Mouse (Mus musculus): ENCODE results near the gene Armc12. TPM values are rescaled to one million over a fixed set of nuclear protein-coding genes. Genes with fewer than 3 reads are reported as not detected.
A peak's percentile ranks its signal among the peaks of the same experiment; 100 is the strongest.

Gene Armc12
- polyA plus RNA-seq (2012; rRNA removed), result 0.05 and 0.09 TPM in 2 replicates

- TF ChIP-seq POLR2A (IDR thresholded peaks at IDR 0.05; ENCODE audit: borderline replicate concordance, extremely low read depth, insufficient read depth, insufficient read length, poor library complexity, severe bottlenecking) (no peak), CTCF (IDR thresholded peaks at IDR 0.05; ENCODE audit: borderline replicate concordance, extremely low read depth, insufficient read depth, insufficient read length) (no peak)
- DNase-seq (ENCODE audit: low read depth), result no peak
These were observed at the start of gene Armc12 for GRCm38 (mm10) chr17:28530506-28530905. Gene Armc12 (plus strand): TSS chr17:28530806.

DNA sequence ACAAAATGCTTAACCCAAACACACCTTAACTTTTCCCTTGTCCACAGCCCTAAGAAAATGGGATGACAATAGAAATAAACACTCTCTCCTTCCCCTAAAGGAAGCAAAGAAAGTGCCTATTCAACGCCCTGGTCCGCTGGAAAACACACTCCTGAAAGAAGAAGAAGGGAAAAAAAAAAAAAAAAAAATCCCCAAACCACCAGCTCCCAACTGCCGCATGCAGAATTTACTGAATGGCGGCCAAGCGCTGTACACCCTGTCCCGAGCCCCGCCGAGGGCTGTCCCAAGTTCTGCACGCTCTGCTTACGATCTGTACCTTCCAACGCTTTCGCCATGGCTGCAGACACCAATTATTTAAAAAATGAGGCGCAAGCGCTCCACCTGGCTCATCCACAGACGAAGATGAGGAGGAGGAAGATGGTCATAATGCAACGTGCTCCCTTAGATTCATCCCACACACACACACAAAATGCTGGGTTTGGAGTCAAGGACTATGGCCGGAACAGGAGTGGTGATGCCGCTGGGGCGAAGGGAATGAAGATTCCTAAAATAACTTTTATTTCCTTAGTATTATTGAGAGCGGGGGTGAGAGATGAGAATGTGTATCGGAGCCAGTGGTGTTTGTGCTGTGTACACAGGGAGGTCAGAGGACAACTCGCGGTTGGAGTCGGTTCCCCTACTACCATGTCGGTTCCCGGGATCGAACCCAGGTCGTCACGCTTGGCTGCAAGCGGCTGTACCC is 45.7 kb upstream of the Armc12 start:
- peak; percentile 56 for DNase-seq (ENCODE audit: low read depth)
- TF ChIP-seq CTCF (IDR thresholded peaks at IDR 0.05; ENCODE audit: borderline replicate concordance, extremely low read depth, insufficient read depth, insufficient read length) (no peak), POLR2A (IDR thresholded peaks at IDR 0.05; ENCODE audit: borderline replicate concordance, extremely low read depth, insufficient read depth, insufficient read length, poor library complexity, severe bottlenecking) (no peak)

DNA sequence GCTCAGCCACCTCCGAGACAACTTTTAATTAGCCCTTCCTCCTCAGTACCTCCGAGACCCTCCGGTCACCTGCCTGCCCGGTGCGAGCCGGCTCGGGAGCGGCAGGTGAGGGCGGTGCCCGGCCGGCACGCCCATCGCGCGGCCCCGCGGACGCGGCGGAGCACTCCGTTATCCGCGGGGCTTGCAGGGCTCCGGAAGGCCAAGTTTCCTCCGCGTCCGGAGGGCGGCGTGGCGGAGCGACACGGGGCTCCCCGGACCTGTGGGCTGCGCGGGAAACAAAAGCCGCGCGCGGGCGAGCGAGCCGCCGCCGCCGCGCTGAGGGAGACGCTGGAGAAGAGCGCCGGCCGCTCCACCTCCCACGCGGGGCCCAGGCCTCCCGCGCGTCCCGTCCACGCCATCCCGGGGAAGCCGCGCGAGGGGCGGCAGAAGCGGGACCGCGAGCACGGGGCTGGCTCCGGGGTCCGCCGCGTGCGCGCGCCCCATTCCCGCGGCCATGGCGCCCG is 45.1 kb upstream of the Armc12 start:
- TF ChIP-seq POLR2A (IDR thresholded peaks at IDR 0.05; ENCODE audit: borderline replicate concordance, extremely low read depth, insufficient read depth, insufficient read length, poor library complexity, severe bottlenecking) (no peak), CTCF (IDR thresholded peaks at IDR 0.05; ENCODE audit: borderline replicate concordance, extremely low read depth, insufficient read depth, insufficient read length) (no peak)

DNA sequence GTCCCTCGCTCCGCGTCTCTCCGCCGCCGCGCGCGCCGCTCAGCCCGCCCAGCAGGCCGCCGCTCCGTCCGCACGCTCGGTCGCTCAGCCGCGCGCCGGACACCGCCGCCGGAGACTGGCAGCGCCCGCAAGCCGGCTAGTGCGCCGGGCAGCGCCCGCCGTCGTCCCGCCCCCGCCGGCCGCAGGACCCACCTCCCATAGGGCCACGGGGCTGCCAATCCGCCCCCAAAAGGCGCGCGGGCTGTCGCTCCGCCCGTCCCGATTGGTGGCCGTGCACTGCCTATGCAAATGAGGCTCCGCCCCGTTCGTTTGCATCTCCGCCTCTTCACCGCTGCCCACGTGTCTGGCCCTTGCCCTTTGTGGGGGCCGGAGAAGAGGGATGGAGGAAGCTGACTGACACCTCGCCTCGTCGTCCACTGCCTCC is 44.6 kb upstream of the Armc12 start:
- TF ChIP-seq POLR2A (IDR thresholded peaks at IDR 0.05; ENCODE audit: borderline replicate concordance, extremely low read depth, insufficient read depth, insufficient read length, poor library complexity, severe bottlenecking) (peak; percentile 97), CTCF (IDR thresholded peaks at IDR 0.05; ENCODE audit: borderline replicate concordance, extremely low read depth, insufficient read depth, insufficient read length) (no peak)
- DNase-seq (ENCODE audit: low read depth), result peak; percentile 98

More for the DNA sequence above, 45.1 kb upstream of the Armc12 start:
- DNase-seq (ENCODE audit: low read depth), result peak; percentile 65

DNA sequence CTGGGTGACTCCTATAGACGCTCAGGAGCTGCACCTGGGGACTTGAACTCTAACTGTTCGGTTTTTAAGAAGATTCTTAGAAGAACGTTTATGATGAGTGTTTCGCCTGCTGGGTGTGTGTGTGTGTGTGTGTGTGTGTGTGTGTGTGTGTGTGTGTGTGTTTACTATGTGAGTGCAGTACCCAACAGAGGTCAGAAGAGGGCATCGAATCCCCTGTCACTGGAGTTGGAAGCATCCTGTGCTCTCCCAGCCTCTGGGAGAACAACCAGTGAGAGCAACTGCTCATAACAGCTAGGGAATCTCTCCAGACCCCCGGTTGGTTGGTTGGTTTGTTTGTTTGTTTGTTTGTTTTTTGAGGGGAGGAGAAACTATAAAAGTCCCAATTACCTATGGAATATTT is 43.9 kb upstream of the Armc12 start:
- TF ChIP-seq POLR2A (IDR thresholded peaks at IDR 0.05; ENCODE audit: borderline replicate concordance, extremely low read depth, insufficient read depth, insufficient read length, poor library complexity, severe bottlenecking) (no peak), CTCF (IDR thresholded peaks at IDR 0.05; ENCODE audit: borderline replicate concordance, extremely low read depth, insufficient read depth, insufficient read length) (no peak)
- DNase-seq (ENCODE audit: low read depth), result no peak

- TF ChIP-seq CTCF (IDR thresholded peaks at IDR 0.05; ENCODE audit: borderline replicate concordance, extremely low read depth, insufficient read depth, insufficient read length) (no peak), POLR2A (IDR thresholded peaks at IDR 0.05; ENCODE audit: borderline replicate concordance, extremely low read depth, insufficient read depth, insufficient read length, poor library complexity, severe bottlenecking) (no peak)
- no peak for DNase-seq (ENCODE audit: low read depth)
These were observed 42.9 kb upstream of the Armc12 start for GRCm38 (mm10) chr17:28487584-28488257.

DNA sequence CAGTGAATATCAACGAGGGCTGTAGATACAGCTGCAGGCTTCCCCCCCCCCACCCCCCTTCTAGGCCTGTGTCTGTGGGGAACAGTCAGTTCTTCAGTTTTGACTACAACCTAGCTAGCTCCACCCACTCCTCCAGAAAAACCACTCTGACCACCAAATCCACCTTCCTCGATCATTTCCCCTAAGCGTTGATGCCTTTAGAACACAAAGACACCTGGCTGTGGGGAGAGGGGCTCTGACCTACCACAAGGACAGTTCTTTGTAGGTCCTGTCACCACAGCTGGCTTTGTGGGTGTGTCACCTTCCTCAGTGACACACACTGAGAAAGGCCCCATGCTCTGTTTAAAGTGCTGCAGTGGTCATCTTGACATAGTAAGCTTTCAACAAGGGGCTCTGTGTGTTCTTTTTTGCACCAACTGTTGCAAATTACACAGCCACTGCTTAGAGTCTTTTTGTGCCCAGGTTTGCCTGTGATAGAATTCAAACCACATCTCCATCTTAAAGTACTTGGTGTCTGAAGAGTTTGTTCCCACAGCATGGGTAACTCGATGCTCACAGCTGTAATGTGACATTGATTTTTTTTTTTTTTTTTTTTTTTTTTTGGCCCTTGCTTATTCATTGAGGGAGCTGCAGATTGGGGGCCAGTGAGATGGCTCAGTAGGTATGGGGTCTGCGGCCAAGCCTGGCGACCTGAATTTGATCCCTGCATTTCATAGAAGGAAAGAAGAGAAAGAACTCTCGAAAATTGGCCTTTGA is 42.2 kb upstream of the Armc12 start:
- no peak for TF ChIP-seq CTCF (IDR thresholded peaks at IDR 0.05; ENCODE audit: borderline replicate concordance, extremely low read depth, insufficient read depth, insufficient read length)
- no peak for TF ChIP-seq POLR2A (IDR thresholded peaks at IDR 0.05; ENCODE audit: borderline replicate concordance, extremely low read depth, insufficient read depth, insufficient read length, poor library complexity, severe bottlenecking)
- no peak for DNase-seq (ENCODE audit: low read depth)

GRCm38 (mm10) chr17:28491035-28491770 is 39.4 kb upstream of the Armc12 start:
- TF ChIP-seq CTCF (IDR thresholded peaks at IDR 0.05; ENCODE audit: borderline replicate concordance, extremely low read depth, insufficient read depth, insufficient read length), result no peak
- no peak for TF ChIP-seq POLR2A (IDR thresholded peaks at IDR 0.05; ENCODE audit: borderline replicate concordance, extremely low read depth, insufficient read depth, insufficient read length, poor library complexity, severe bottlenecking)
- DNase-seq (ENCODE audit: low read depth), result peak; percentile 70

DNA sequence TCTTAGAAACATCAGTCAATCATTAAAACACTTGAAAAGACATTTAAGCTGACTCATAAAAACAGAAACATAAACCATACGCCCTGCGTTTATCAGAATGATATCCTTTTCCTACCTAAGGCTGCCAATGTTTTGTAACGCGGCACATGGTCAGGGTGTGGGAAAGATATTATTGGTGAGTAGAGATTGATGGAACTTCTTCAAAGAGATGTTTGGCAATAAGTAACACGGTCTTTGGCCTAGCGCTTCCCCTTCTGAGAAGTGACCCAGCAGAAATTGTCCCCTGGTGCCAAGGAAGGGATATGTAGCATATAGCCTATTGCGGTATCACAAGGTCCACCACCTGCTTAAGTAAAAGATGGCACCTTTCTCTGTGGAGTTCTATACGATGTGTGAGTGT is 34.8 kb upstream of the Armc12 start:
- DNase-seq (ENCODE audit: low read depth), result no peak
- no peak for TF ChIP-seq CTCF (IDR thresholded peaks at IDR 0.05; ENCODE audit: borderline replicate concordance, extremely low read depth, insufficient read depth, insufficient read length)
- TF ChIP-seq POLR2A (IDR thresholded peaks at IDR 0.05; ENCODE audit: borderline replicate concordance, extremely low read depth, insufficient read depth, insufficient read length, poor library complexity, severe bottlenecking), result no peak

GRCm38 (mm10) chr17:28499190-28499589 is 31.4 kb upstream of the Armc12 start:
- no peak for DNase-seq (ENCODE audit: low read depth)
- no peak for TF ChIP-seq CTCF (IDR thresholded peaks at IDR 0.05; ENCODE audit: borderline replicate concordance, extremely low read depth, insufficient read depth, insufficient read length)

- no peak for TF ChIP-seq CTCF (IDR thresholded peaks at IDR 0.05; ENCODE audit: borderline replicate concordance, extremely low read depth, insufficient read depth, insufficient read length)
- no peak for TF ChIP-seq POLR2A (IDR thresholded peaks at IDR 0.05; ENCODE audit: borderline replicate concordance, extremely low read depth, insufficient read depth, insufficient read length, poor library complexity, severe bottlenecking)
- DNase-seq (ENCODE audit: low read depth), result no peak
These were observed 30.1 kb upstream of the Armc12 start for GRCm38 (mm10) chr17:28500465-28500864.

Measured in brain, embryonic 14.5 days (tissue).